Mouse (Mus musculus) E14TG2a.4 (cell line): Measurements from ENCODE around the gene Gm9747.

ENCODE experiments used
- H3K27me3 ChIP-seq: 2 replicates; pipeline ENCODE4 v1.6.1; 2014; ENCODE audit warnings: low read length, control low read depth; ENCODE audit not compliant: insufficient read depth
- H3K36me3 ChIP-seq: 2 replicates; pipeline ENCODE4 v1.6.1; 2014; ENCODE audit warnings: low read length, control low read depth; ENCODE audit not compliant: insufficient read depth
- H3K4me1 ChIP-seq: replicated peaks from 2 replicates; pipeline ENCODE4 v1.6.1; 2014; ENCODE audit warnings: low read depth, low read length, control low read depth
- H3K4me3 ChIP-seq: replicated peaks from 2 replicates; pipeline ENCODE4 v1.5.1; 2014; ENCODE audit warnings: mild to moderate bottlenecking, low read length
- H3K9me3 ChIP-seq: 2 replicates; pipeline ENCODE4 v1.6.1; 2014; ENCODE audit warnings: low read length, control low read depth
- CTCF ChIP-seq: conservative IDR thresholded peaks from 2 replicates; pipeline ENCODE4 v1.5.1; 2014; ENCODE audit warnings: low read length
- NANOG ChIP-seq: IDR thresholded peaks from 2 replicates; pipeline ENCODE4 v1.6.1; 2014; ENCODE audit warnings: borderline replicate concordance, low read length, mixed read lengths
- POU5F1 ChIP-seq: IDR thresholded peaks from 2 replicates; pipeline ENCODE4 v1.6.1; 2014; ENCODE audit warnings: low read length, borderline replicate concordance

Gm9747 gene

DNA sequence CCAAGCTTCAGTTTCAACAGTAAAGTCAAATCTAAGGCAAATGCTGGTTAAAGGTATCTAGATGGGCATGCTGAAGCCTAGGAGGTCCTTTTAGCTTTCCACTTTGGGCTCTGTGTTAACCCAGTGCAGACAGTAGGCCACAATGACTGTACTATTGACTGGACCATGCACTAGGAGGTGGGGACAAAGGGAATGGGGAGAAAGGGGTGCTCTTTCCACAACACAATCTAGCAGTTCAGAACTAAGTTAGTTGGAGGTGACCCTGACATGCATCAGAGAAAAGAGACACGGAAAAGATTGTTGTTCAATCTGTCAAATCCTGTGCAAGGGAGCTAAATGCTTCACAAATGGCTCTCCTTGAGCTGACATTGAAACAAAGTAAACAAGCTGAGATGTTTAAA lies 51.0 kb downstream of the Gm9747 start:
- Histone ChIP-seq H3K4me3 (peak overlapping the region; percentile 61; the same call in 1 of the 2 replicates), H3K4me1 (peaks cover 25% of the 10 kb centered on the region), H3K9me3 (no peaks in the 10 kb centered on the region), H3K27me3 (peaks cover 35% of the 10 kb centered on the region), H3K36me3 (no peaks in the 10 kb centered on the region)
- TF ChIP-seq POU5F1 (no peak), CTCF (no peak), NANOG (no peak)

- TF ChIP-seq NANOG = no peak
- no peak for TF ChIP-seq CTCF
- no peak for TF ChIP-seq POU5F1
- H3K4me3 ChIP-seq = no peak overlapping the region
- H3K4me1 ChIP-seq = peaks cover 30% of the 10 kb centered on the region
- no peaks in the 10 kb centered on the region for H3K36me3 ChIP-seq
- H3K27me3 ChIP-seq = peaks cover 40% of the 10 kb centered on the region
- no peaks in the 10 kb centered on the region for H3K9me3 ChIP-seq
These were observed 51.5 kb downstream of the Gm9747 start for GRCm38 (mm10) chr1:82284403-82284802.
